Mouse (Mus musculus) granulocyte monocyte progenitor cell, adult 5-6 weeks (primary cell): ENCODE results near the gene Usp1. TPM values are rescaled to one million over a fixed set of nuclear protein-coding genes. Genes with fewer than 3 reads are reported as not detected.
"Not testable (repeated sequence)": the region's sequence is repeated elsewhere in the genome, so short reads cannot be mapped to it uniquely, and the experiment has no call there.

Experiments
- ATAC-seq: replicated peaks from 2 replicates; pipeline ENCODE4 v1.8.0; 2016; ENCODE audit warnings: mild to moderate bottlenecking, moderate TSS enrichment, inconsistent platforms; ENCODE audit not compliant: poor library complexity, severe bottlenecking
- total RNA-seq, 2 experiments: library from RNA; stranded (forward) in 1 of 2; stranded (reverse) in 1 of 2; fragments of 200-712, 200-1000 nt in 1 of 2; fragments of >200 nt in 1 of 2; fragmentation: Nextera tagmentation in 1 of 2; gene quantifications; 2 replicates each; pipeline ENCODE4 v1.2.3; 2014 to 2017

Usp1 gene
- total RNA-seq, 2 experiments from 2014 or later = 129 to 185 TPM

GRCm38 (mm10) chr4:98978288-98978687, 54.7 kb downstream of the Usp1 start:
- ATAC-seq = peak; percentile 17; the same call in 1 of the 2 replicates

GRCm38 (mm10) chr4:98978693-98979092, 55.1 kb downstream of the Usp1 start:
- no peak for ATAC-seq

GRCm38 (mm10) chr4:98979976-98980375, 56.4 kb downstream of the Usp1 start:
- ATAC-seq = not testable (repeated sequence)

GRCm38 (mm10) chr4:98984701-98985100, 61.1 kb downstream of the Usp1 start:
- no peak for ATAC-seq

Other genes starting within 250 kb of the Usp1 start
- gene L1td1, start 197.1 kb upstream of the Usp1 start, total RNA-seq (2014; fragmentation: Nextera tagmentation) = not detected in 2 replicates
- not detected in 2 replicates for gene L1td1, start 197.1 kb upstream of the Usp1 start, total RNA-seq (2017)
- not detected in 2 replicates for gene Kank4, start 106.3 kb upstream of the Usp1 start, total RNA-seq (2014; fragmentation: Nextera tagmentation)
- not detected in 2 replicates for gene Kank4, start 106.3 kb upstream of the Usp1 start, total RNA-seq (2017)
- gene I0C0044D17Rik, start 100.0 kb upstream of the Usp1 start, total RNA-seq (2014; fragmentation: Nextera tagmentation) = not detected in 2 replicates
- not detected in 2 replicates for gene I0C0044D17Rik, start 100.0 kb upstream of the Usp1 start, total RNA-seq (2017)
- gene Angptl3, start 107.1 kb downstream of the Usp1 start, total RNA-seq (2014; fragmentation: Nextera tagmentation) = 0.56 and 1.1 TPM in 2 replicates
- 0.73 and 10.7 TPM in 2 replicates for gene Angptl3, start 107.1 kb downstream of the Usp1 start, total RNA-seq (2017)
- gene Dock7, start 197.1 kb downstream of the Usp1 start, total RNA-seq (2014; fragmentation: Nextera tagmentation) = 15.6 and 35.3 TPM in 2 replicates
- gene Dock7, start 197.1 kb downstream of the Usp1 start, total RNA-seq (2017) = 18.4 and 26.2 TPM in 2 replicates